Comparison of ENCODE assay signal across 15 mouse cellular contexts in genomic region chr7:80264606-80265005, GRCm38 (mm10).
"Had no signal": no experiment of that assay in that cellular context is flagged by ENCODE, and none has a peak within 500 bp of the region (broad histone marks: within the 10 kb centered on the region; RNA-seq: fewer than 3 reads in every experiment).

No protein-coding gene starts in this region.

- H3K9me3 ChIP-seq: midbrain, embryonic 13.5 days; midbrain, embryonic 15.5 days; neural tube, embryonic 13.5 days; stomach, embryonic 15.5 days had no signal

- H3K4me3 ChIP-seq: midbrain, embryonic 13.5 days; midbrain, embryonic 15.5 days; myocyte; neural tube, embryonic 13.5 days; stomach, embryonic 15.5 days had no signal

- H3K4me2 ChIP-seq: lung, embryonic 14.5 days; midbrain, embryonic 11.5 days; midbrain, embryonic 13.5 days; midbrain, embryonic 15.5 days; neural tube, embryonic 13.5 days; stomach, embryonic 15.5 days had no signal

- H3K9ac ChIP-seq: lung, embryonic 14.5 days; midbrain, embryonic 13.5 days; midbrain, embryonic 15.5 days; neural tube, embryonic 13.5 days; stomach, embryonic 15.5 days had no signal

- H3K27ac ChIP-seq: midbrain, embryonic 13.5 days; midbrain, embryonic 15.5 days; neural tube, embryonic 13.5 days; stomach, embryonic 15.5 days; stomach, postnatal 0 days had no signal

- H3K27me3 ChIP-seq: stomach, embryonic 15.5 days had no signal

- ATAC-seq: midbrain, embryonic 13.5 days; midbrain, embryonic 15.5 days had no signal

- DNase-seq: lung, adult 18-20 months; lung, embryonic 14.5 days; lung, postnatal 10 days; lung, postnatal 4 days; right cerebral cortex, postnatal 14 days; thymus, adult 2 months; thymus, postnatal 25 days; thymus, postnatal 4 days had no signal
